Mouse (Mus musculus): ENCODE data around the gene Ugt1a8. TPM values are rescaled to one million over a fixed set of nuclear protein-coding genes. Genes with fewer than 3 reads are reported as not detected.
"Not testable (repeated sequence)": the region's sequence is repeated elsewhere in the genome, so short reads cannot be mapped to it uniquely, and the experiment has no call there.

Gene Ugt1a8
- polyA plus RNA-seq, 1 experiment from 2014 or later, result not detected

DNA sequence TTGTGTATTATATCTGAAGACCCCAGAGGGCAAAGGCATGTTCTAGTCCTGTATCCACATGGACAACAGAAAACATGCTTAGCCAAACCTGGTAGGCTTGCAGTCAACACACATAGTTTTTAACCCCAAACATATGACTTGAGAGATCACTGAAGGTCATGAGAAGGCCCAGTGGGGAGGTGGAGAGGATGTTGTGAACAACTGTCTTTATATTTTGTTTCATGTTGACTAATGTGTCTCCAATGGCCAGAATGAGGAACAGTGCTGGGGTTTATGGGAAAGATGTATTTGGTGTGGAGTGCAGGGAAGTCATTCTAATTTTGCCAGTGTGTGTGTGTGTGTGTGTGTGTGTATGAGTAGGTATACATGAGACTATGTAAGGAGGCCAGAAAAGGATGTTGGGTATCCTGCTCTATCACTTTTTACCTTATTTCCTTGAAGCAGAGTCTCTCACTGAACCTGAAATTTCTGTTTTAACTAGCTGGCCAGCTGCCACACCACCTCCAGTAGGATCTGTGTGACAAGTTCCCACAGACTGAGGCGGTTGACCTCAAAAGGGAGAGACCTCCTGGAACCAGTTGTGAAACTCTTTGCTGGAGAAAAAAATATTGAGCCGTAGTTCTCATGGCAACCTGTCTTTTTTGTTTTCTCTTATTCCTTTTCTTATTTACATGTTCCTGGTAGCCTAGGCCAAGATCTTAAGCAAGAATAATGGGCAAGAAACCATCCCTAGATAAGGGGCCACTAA lies 136.6 kb downstream of the Ugt1a8 start:
- no peak for ATAC-seq (ENCODE audit: insufficient number of reproducible peaks, insufficient read depth, low FRiP score, low read depth)
- Histone ChIP-seq H3K27me3 (ENCODE audit: control insufficient read depth, insufficient read depth, low read length) (no peaks in the 10 kb centered on the region), H3K27ac (replicated peaks in 1 of 2; ENCODE audit: control insufficient read depth in 1 of 2, insufficient read depth in 1 of 2, low read depth in 2 of 2, low read length in 2 of 2) (no peak overlapping the region), H3K9ac (ENCODE audit: low read length) (no peak overlapping the region), H3K4me3 (ENCODE audit: control insufficient read depth in 1 of 2, insufficient read depth in 1 of 2, low read depth in 1 of 2, low read length in 2 of 2) (no peak overlapping the region), H3K9me3 (ENCODE audit: control insufficient read depth, low read length) (peaks cover 43% of the 10 kb centered on the region), H3K4me2 (ENCODE audit: low read length) (no peak overlapping the region), H3K36me3 (ENCODE audit: control insufficient read depth, insufficient read depth, low read length) (no peaks in the 10 kb centered on the region), H3K4me1 (ENCODE audit: control insufficient read depth in 2 of 2, insufficient read depth in 2 of 2, low read length in 2 of 2) (no peaks in the 10 kb centered on the region)
- 56% methylated on average over 2 of the region's 2 CpGs for WGBS

DNA sequence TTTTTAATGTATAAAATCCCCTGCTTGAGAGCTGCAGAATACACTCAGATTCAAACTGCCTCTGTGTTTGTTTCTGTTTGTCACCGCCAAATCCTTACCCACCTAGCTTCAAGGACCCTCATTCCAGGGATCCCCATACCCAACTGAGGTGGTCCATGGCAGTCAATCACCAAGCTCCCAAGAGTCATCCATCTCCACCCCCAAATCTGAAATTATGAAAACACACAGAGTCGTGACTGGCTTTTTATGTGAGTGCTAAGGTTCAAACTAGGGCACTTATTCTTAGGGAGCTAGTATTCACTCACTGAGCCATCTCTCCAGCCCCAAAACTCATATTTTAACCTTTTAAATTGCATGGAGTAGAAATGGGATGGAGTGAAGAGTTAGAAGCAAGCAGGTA lies 137.7 kb downstream of the Ugt1a8 start:
- H3K4me1 ChIP-seq (ENCODE audit: control insufficient read depth in 2 of 2, insufficient read depth in 2 of 2, low read length in 2 of 2); ATAC-seq (ENCODE audit: insufficient number of reproducible peaks, insufficient read depth, low FRiP score, low read depth): not testable (repeated sequence)
- 29% methylated on average over 2 of the region's 2 CpGs for WGBS

DNA sequence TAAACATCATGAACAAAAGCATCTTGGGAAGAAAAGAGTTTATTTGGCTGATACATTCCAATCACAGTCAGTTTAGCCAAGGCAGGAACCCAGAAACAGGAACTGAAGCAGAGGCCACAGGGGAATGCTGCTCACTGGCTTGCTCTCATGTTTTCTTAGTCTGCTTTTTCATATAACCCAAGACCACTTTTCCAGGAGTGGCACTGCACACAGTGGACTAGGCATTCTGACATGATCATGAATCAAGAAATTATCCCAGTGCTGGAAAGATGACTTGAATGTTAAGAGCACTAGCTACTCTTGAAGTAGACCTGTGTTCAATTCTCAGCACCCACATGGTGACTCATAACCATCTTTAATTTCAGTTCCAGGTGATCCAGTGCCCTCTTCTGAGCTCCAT lies 138.1 kb downstream of the Ugt1a8 start:
- no peaks in the 10 kb centered on the region for H3K27me3 ChIP-seq (ENCODE audit: control insufficient read depth, insufficient read depth, low read length)
- H3K4me2 ChIP-seq (ENCODE audit: low read length), result no peak overlapping the region
- H3K4me3 ChIP-seq (ENCODE audit: control insufficient read depth in 1 of 2, insufficient read depth in 1 of 2, low read depth in 1 of 2, low read length in 2 of 2), result no peak overlapping the region
- H3K4me1 ChIP-seq (ENCODE audit: control insufficient read depth in 2 of 2, insufficient read depth in 2 of 2, low read length in 2 of 2), result no peaks in the 10 kb centered on the region
- no peaks in the 10 kb centered on the region for H3K36me3 ChIP-seq (ENCODE audit: control insufficient read depth, insufficient read depth, low read length)
- no peak overlapping the region for H3K9ac ChIP-seq (ENCODE audit: low read length)
- ATAC-seq (ENCODE audit: insufficient number of reproducible peaks, insufficient read depth, low FRiP score, low read depth), result no peak
- no peak overlapping the region for H3K27ac ChIP-seq (replicated peaks in 1 of 2; ENCODE audit: control insufficient read depth in 1 of 2, insufficient read depth in 1 of 2, low read depth in 2 of 2, low read length in 2 of 2)
- H3K9me3 ChIP-seq (ENCODE audit: control insufficient read depth, low read length), result peaks cover 58% of the 10 kb centered on the region

More for the DNA sequence above, 137.7 kb downstream of the Ugt1a8 start:
- H3K27ac ChIP-seq (replicated peaks in 1 of 2; ENCODE audit: control insufficient read depth in 1 of 2, insufficient read depth in 1 of 2, low read depth in 2 of 2, low read length in 2 of 2); H3K4me2 ChIP-seq (ENCODE audit: low read length); H3K27me3 ChIP-seq (ENCODE audit: control insufficient read depth, insufficient read depth, low read length); H3K4me3 ChIP-seq (ENCODE audit: control insufficient read depth in 1 of 2, insufficient read depth in 1 of 2, low read depth in 1 of 2, low read length in 2 of 2); H3K36me3 ChIP-seq (ENCODE audit: control insufficient read depth, insufficient read depth, low read length); H3K9ac ChIP-seq (ENCODE audit: low read length): not testable (repeated sequence)
- H3K9me3 ChIP-seq (ENCODE audit: control insufficient read depth, low read length), result peaks cover 54% of the 10 kb centered on the region

DNA sequence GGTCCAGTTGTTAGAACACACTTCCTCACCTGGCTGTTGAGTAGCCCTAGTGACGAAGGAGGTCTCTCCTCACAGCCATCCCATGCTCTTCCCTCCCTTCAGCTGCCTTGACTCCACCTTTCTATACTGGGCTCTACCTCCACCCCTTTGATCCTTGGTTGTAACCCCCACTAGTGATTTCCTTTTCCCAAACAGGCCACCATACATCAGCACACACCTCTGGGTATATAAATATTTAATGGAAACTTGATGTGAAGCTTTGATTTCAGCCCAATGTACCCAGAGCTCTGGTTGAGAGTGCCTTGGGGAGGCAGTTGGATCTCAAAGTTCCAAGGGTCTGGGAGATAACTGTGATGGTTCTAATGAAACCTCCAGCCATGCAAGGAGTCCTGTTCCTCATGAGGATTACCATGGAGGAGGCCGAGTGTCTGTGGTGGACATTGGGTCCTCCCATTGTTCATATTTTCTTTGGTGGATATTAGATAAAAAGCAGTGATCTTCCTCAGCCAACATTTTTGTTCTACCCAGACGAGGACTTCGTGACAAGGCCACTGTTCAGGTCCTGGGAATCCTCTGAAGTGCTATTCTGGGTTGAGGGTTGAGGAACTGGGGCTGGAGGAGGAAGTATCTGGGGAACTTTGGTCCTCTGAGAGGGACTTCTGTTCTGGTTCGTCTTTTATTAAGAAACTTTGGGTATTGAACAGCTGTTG lies 139.2 kb downstream of the Ugt1a8 start, which contains the start of gene Mroh2a:
Gene Mroh2a, plus strand, starts transcription at position 317 of the 710 bp plus-strand sequence.
- ATAC-seq (ENCODE audit: insufficient number of reproducible peaks, insufficient read depth, low FRiP score, low read depth), result no peak
- no peak within 1 kb of the TSS for H3K9ac ChIP-seq (ENCODE audit: low read length)
- 49% methylated on average over 5 of the region's 5 CpGs for WGBS
- no peak within 1 kb of the TSS for H3K4me3 ChIP-seq (ENCODE audit: control insufficient read depth in 1 of 2, insufficient read depth in 1 of 2, low read depth in 1 of 2, low read length in 2 of 2)
- H3K27ac ChIP-seq (replicated peaks in 1 of 2; ENCODE audit: control insufficient read depth in 1 of 2, insufficient read depth in 1 of 2, low read depth in 2 of 2, low read length in 2 of 2), result no peak within 1 kb of the TSS
- H3K9me3 ChIP-seq (ENCODE audit: control insufficient read depth, low read length), result peaks cover 69% of the 10 kb centered on the region
- H3K4me2 ChIP-seq (ENCODE audit: low read length), result no peak within 1 kb of the TSS
- no peaks in the 10 kb centered on the region for H3K27me3 ChIP-seq (ENCODE audit: control insufficient read depth, insufficient read depth, low read length)
- no peaks in the 10 kb centered on the region for H3K36me3 ChIP-seq (ENCODE audit: control insufficient read depth, insufficient read depth, low read length)
- no peaks in the 10 kb centered on the region for H3K4me1 ChIP-seq (ENCODE audit: control insufficient read depth in 2 of 2, insufficient read depth in 2 of 2, low read length in 2 of 2)

DNA sequence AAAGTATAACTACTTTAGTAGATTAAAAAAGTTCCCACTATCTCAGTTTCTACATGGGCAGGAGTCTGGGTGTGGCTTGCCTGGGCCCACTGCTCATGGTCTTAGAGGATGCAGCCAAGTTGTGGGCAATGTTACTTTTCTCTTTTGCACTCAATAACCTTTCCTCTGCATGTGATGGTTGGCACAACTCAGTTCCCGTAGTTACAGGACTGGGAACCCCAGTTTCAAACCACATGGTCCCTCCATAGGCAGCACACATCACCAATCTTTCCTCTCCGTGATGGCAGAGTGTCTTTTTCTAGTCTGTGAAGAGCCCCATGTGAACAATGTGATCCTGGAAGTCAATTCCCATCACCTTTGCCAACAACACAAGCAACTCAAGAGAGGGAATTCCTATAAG lies 139.9 kb downstream of the Ugt1a8 start:
- Histone ChIP-seq H3K27me3 (ENCODE audit: control insufficient read depth, insufficient read depth, low read length) (no peaks in the 10 kb centered on the region), H3K36me3 (ENCODE audit: control insufficient read depth, insufficient read depth, low read length) (no peaks in the 10 kb centered on the region), H3K4me1 (ENCODE audit: control insufficient read depth in 2 of 2, insufficient read depth in 2 of 2, low read length in 2 of 2) (no peaks in the 10 kb centered on the region), H3K4me3 (ENCODE audit: control insufficient read depth in 1 of 2, insufficient read depth in 1 of 2, low read depth in 1 of 2, low read length in 2 of 2) (no peak overlapping the region), H3K27ac (replicated peaks in 1 of 2; ENCODE audit: control insufficient read depth in 1 of 2, insufficient read depth in 1 of 2, low read depth in 2 of 2, low read length in 2 of 2) (no peak overlapping the region), H3K4me2 (ENCODE audit: low read length) (no peak overlapping the region), H3K9me3 (ENCODE audit: control insufficient read depth, low read length) (peaks cover 72% of the 10 kb centered on the region), H3K9ac (ENCODE audit: low read length) (no peak overlapping the region)
- WGBS, result 50% methylated on average over 2 of the region's 2 CpGs
- no peak for ATAC-seq (ENCODE audit: insufficient number of reproducible peaks, insufficient read depth, low FRiP score, low read depth)

DNA sequence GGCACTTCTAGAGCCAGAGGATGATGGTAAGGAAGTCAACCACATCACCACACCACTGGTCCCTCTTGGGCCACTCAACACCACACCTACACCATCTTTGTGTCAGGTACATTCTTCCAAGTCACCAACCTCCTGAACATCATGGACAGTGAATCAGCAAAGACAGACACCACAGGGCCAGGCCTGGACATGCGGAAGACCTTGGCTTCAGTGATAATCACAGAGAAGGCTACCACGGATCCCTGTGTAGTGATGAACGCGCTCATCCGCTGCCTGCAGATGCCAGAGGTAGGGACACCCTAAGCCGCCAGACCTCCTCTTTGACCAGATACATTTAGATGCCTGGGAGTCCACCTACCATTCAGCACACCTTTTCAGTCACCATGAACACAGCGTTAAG lies 140.5 kb downstream of the Ugt1a8 start:
- H3K9me3 ChIP-seq (ENCODE audit: control insufficient read depth, low read length), result peaks cover 78% of the 10 kb centered on the region
- no peak overlapping the region for H3K4me3 ChIP-seq (ENCODE audit: control insufficient read depth in 1 of 2, insufficient read depth in 1 of 2, low read depth in 1 of 2, low read length in 2 of 2)

DNA sequence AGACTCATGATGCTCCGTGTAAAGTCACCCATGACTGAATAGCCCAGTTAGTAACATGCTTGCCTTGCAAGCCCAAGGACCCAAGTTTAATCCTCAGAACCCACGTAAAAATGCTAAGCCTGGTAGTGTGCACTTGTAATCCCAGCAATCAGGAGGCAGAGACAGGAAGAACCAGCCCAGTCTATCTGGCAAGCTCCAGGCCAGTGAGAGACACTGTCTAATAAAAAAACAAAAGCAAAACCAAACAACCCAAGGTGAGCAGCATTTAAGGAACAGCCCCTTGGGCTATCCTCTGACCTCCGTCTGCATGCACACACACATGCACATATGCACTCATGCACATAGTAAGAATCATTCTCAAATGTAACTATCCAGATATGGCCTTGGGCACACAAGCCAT lies 142.0 kb downstream of the Ugt1a8 start:
- Histone ChIP-seq H3K9me3 (ENCODE audit: control insufficient read depth, low read length) (peaks cover 93% of the 10 kb centered on the region), H3K36me3 (ENCODE audit: control insufficient read depth, insufficient read depth, low read length) (no peaks in the 10 kb centered on the region), H3K27ac (replicated peaks in 1 of 2; ENCODE audit: control insufficient read depth in 1 of 2, insufficient read depth in 1 of 2, low read depth in 2 of 2, low read length in 2 of 2) (no peak overlapping the region), H3K4me1 (ENCODE audit: control insufficient read depth in 2 of 2, insufficient read depth in 2 of 2, low read length in 2 of 2) (no peaks in the 10 kb centered on the region), H3K27me3 (ENCODE audit: control insufficient read depth, insufficient read depth, low read length) (no peaks in the 10 kb centered on the region), H3K4me3 (ENCODE audit: control insufficient read depth in 1 of 2, insufficient read depth in 1 of 2, low read depth in 1 of 2, low read length in 2 of 2) (no peak overlapping the region), H3K4me2 (ENCODE audit: low read length) (no peak overlapping the region), H3K9ac (ENCODE audit: low read length) (no peak overlapping the region)
- ATAC-seq (ENCODE audit: insufficient number of reproducible peaks, insufficient read depth, low FRiP score, low read depth), result no peak
- WGBS, result 69% methylated on average over 3 of the region's 3 CpGs

More for the DNA sequence above, 140.5 kb downstream of the Ugt1a8 start:
- H3K9ac ChIP-seq (ENCODE audit: low read length), result no peak overlapping the region
- WGBS, result 66% methylated on average over 7 of the region's 7 CpGs
- H3K27me3 ChIP-seq (ENCODE audit: control insufficient read depth, insufficient read depth, low read length), result no peaks in the 10 kb centered on the region
- H3K27ac ChIP-seq (replicated peaks in 1 of 2; ENCODE audit: control insufficient read depth in 1 of 2, insufficient read depth in 1 of 2, low read depth in 2 of 2, low read length in 2 of 2), result no peak overlapping the region
- no peak overlapping the region for H3K4me2 ChIP-seq (ENCODE audit: low read length)
- H3K36me3 ChIP-seq (ENCODE audit: control insufficient read depth, insufficient read depth, low read length), result no peaks in the 10 kb centered on the region
- ATAC-seq (ENCODE audit: insufficient number of reproducible peaks, insufficient read depth, low FRiP score, low read depth), result peak; percentile 6; the same call in 1 of the 2 replicates
- no peaks in the 10 kb centered on the region for H3K4me1 ChIP-seq (ENCODE audit: control insufficient read depth in 2 of 2, insufficient read depth in 2 of 2, low read length in 2 of 2)

Measured in heart, embryonic 14.5 days (tissue).